Mouse (Mus musculus) embryonic fibroblast, embryonic 13.5 days (primary cell): ENCODE measurements around the gene Rgs19.

Experiments used
- CTCF ChIP-seq: IDR thresholded peaks from 2 replicates; pipeline ENCODE4 v1.5.1; 2011; ENCODE audit warnings: mild to moderate bottlenecking, control low read depth, low read length, moderate library complexity, borderline replicate concordance; ENCODE audit not compliant: insufficient read depth
- POLR2A ChIP-seq: IDR thresholded peaks from 2 replicates; pipeline ENCODE4 v1.6.1; 2011; ENCODE audit warnings: low read depth, mild to moderate bottlenecking, control low read depth, low read length, moderate library complexity

DNA sequence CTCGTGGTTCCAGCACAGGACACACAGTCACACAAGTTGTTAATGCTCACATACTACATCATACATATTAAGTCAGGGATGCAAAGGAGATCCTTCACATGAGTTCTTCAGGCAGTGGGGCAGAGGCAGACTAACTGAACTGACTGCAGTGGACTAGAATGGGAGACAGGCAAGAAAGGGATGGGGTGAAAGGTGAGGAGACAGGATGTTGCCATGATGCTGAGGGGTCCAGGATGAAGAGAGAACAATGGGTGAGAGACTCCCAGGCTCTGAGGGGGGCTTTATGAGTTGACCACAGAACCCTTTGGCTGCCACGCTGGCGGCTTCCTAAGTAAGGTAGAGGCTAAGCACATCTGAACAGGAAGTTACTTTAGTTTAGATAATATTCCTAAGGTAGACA, 804 bp upstream of the Rgs19 start:
- TF ChIP-seq POLR2A (no peak), CTCF (no peak)
